Mouse (Mus musculus): ENCODE measurements around the gene Syna.

Gene Syna

GRCm38 (mm10) chr5:134560071-134560449 lies at the start of gene Syna:
TSS of gene Syna (minus strand) at chr5:134560171.
- no peak for DNase-seq

- no peak for DNase-seq
Observed at GRCm38 (mm10) chr5:134607121-134607520, 47.1 kb upstream of the Syna start.

- no peak for DNase-seq
Observed at GRCm38 (mm10) chr5:134606314-134606713, 46.3 kb upstream of the Syna start.

GRCm38 (mm10) chr5:134604376-134604775 lies 44.4 kb upstream of the Syna start:
- no peak for DNase-seq

- DNase-seq = no peak
Observed at GRCm38 (mm10) chr5:134597711-134598110, 37.7 kb upstream of the Syna start.

- DNase-seq = no peak
Observed at GRCm38 (mm10) chr5:134593093-134593492, 33.1 kb upstream of the Syna start.

- peak; percentile 34 to 39 for DNase-seq
Observed at GRCm38 (mm10) chr5:134592026-134592581, 32.1 kb upstream of the Syna start.

GRCm38 (mm10) chr5:134589900-134590299 lies 29.9 kb upstream of the Syna start:
- no peak for DNase-seq

- DNase-seq = no peak
Observed at GRCm38 (mm10) chr5:134584798-134585197, 24.8 kb upstream of the Syna start.

- DNase-seq = no peak
Observed at GRCm38 (mm10) chr5:134583884-134584213, 23.9 kb upstream of the Syna start.

- DNase-seq = peak in 1 of 2 experiments; percentile 12
Observed at GRCm38 (mm10) chr5:134583006-134583883, 23.3 kb upstream of the Syna start.

GRCm38 (mm10) chr5:134582221-134582907 lies 22.4 kb upstream of the Syna start:
- DNase-seq = peak; percentile 97 to 99

GRCm38 (mm10) chr5:134581146-134581545 lies 21.2 kb upstream of the Syna start, which contains the start of gene Rfc2:
TSS of gene Rfc2 (plus strand) at chr5:134581366.
- no peak for DNase-seq

- no peak for DNase-seq
Observed at GRCm38 (mm10) chr5:134579135-134579534, 19.2 kb upstream of the Syna start.

GRCm38 (mm10) chr5:134577534-134577933 lies 17.6 kb upstream of the Syna start:
- DNase-seq = no peak

GRCm38 (mm10) chr5:134576517-134577220 lies 16.7 kb upstream of the Syna start:
- no peak for DNase-seq

GRCm38 (mm10) chr5:134575833-134576232 lies 15.9 kb upstream of the Syna start:
- no peak for DNase-seq

- DNase-seq = no peak
Observed at GRCm38 (mm10) chr5:134572508-134573214, 12.7 kb upstream of the Syna start.

GRCm38 (mm10) chr5:134571730-134572507 lies 11.9 kb upstream of the Syna start:
- peak; percentile 61 to 63 for DNase-seq

- DNase-seq = no peak
Observed at GRCm38 (mm10) chr5:134568964-134569491, 9.1 kb upstream of the Syna start.

- DNase-seq = no peak
Observed at GRCm38 (mm10) chr5:134568030-134568429, 8.1 kb upstream of the Syna start.
